Mouse (Mus musculus) liver (tissue): ENCODE data around the gene A2ml1.
A peak's percentile ranks its signal among the peaks of the same experiment; 100 is the strongest.
"Not testable (repeated sequence)": the region's sequence is repeated elsewhere in the genome, so short reads cannot be mapped to it uniquely, and the experiment has no call there.

Experiments
- DNase-seq: peaks from one replicate; pipeline ENCODE4 v3.0.0-alpha.2; 2020; ENCODE audit warnings: mixed read lengths

A2ml1 gene

GRCm38 (mm10) chr6:128581508-128581907 lies at the start of gene A2ml1:
TSS of gene A2ml1 (minus strand) at chr6:128581608.
- no peak for DNase-seq

GRCm38 (mm10) chr6:128629771-128630739 lies 48.6 kb upstream of the A2ml1 start:
- peak; percentile 36 for DNase-seq

GRCm38 (mm10) chr6:128625246-128625645 lies 43.8 kb upstream of the A2ml1 start:
- DNase-seq: not testable (repeated sequence)

- no peak for DNase-seq
Observed at GRCm38 (mm10) chr6:128624425-128624824, 43.0 kb upstream of the A2ml1 start.

- not testable (repeated sequence) for DNase-seq
Observed at GRCm38 (mm10) chr6:128623433-128623832, 42.0 kb upstream of the A2ml1 start, which contains the start of gene Klrb1a. TSS of gene Klrb1a (minus strand) at chr6:128623533.

- no peak for DNase-seq
Observed at GRCm38 (mm10) chr6:128622733-128623132, 41.3 kb upstream of the A2ml1 start.

GRCm38 (mm10) chr6:128606350-128606749 lies 24.9 kb upstream of the A2ml1 start:
- DNase-seq: no peak

GRCm38 (mm10) chr6:128604512-128604911 lies 23.1 kb upstream of the A2ml1 start:
- no peak for DNase-seq

- no peak for DNase-seq
Observed at GRCm38 (mm10) chr6:128602463-128603201, 21.2 kb upstream of the A2ml1 start.

- no peak for DNase-seq
Observed at GRCm38 (mm10) chr6:128602026-128602425, 20.6 kb upstream of the A2ml1 start.

GRCm38 (mm10) chr6:128599555-128599954 lies 18.1 kb upstream of the A2ml1 start:
- no peak for DNase-seq

- no peak for DNase-seq
Observed at GRCm38 (mm10) chr6:128598256-128599047, 17.0 kb upstream of the A2ml1 start.

- peak; percentile 19 for DNase-seq
Observed at GRCm38 (mm10) chr6:128597121-128597522, 15.7 kb upstream of the A2ml1 start.

- no peak for DNase-seq
Observed at GRCm38 (mm10) chr6:128594651-128595050, 13.2 kb upstream of the A2ml1 start.

GRCm38 (mm10) chr6:128589426-128589825 lies 8.0 kb upstream of the A2ml1 start:
- DNase-seq: no peak

GRCm38 (mm10) chr6:128587619-128588018 lies 6.2 kb upstream of the A2ml1 start:
- no peak for DNase-seq

- DNase-seq: no peak
Observed at GRCm38 (mm10) chr6:128585642-128586245, 4.3 kb upstream of the A2ml1 start.

- DNase-seq: peak; percentile 45
Observed at GRCm38 (mm10) chr6:128584070-128584660, 2.8 kb upstream of the A2ml1 start.

GRCm38 (mm10) chr6:128577301-128577700 lies 4.1 kb downstream of the A2ml1 start:
- no peak for DNase-seq

GRCm38 (mm10) chr6:128566589-128566988 lies 14.8 kb downstream of the A2ml1 start:
- DNase-seq: no peak

- no peak for DNase-seq
Observed at GRCm38 (mm10) chr6:128554049-128554448, 27.4 kb downstream of the A2ml1 start.
